Mouse (Mus musculus): ENCODE results near the gene Pitpnm3.

GRCm38 (mm10) chr11:72041768-72042607, 93.6 kb downstream of the Pitpnm3 start, which contains the start of gene Pimreg:
- no peak for TF ChIP-seq CTCF (IDR thresholded peaks at IDR 0.05; ENCODE audit: borderline replicate concordance, insufficient read depth, low read length)
- TF ChIP-seq POLR2A (IDR thresholded peaks at IDR 0.05; ENCODE audit: low read depth, low read length): peak; percentile 59
